Mouse (Mus musculus) hindbrain, postnatal 0 days (tissue): ENCODE data around the gene Nmi. TPM values are rescaled to one million over a fixed set of nuclear protein-coding genes. Genes with fewer than 3 reads are reported as not detected.
A peak's percentile ranks its signal among the peaks of the same experiment; 100 is the strongest.

Experiments used
- ATAC-seq: fragments of 200-750 bp; cut with Nextera tagmentation; 2 replicates; pipeline ENCODE4 v1.8.0; 2017; ENCODE audit warnings: mild to moderate bottlenecking, moderate TSS enrichment, moderate library complexity
- DNase-seq: peaks from one replicate; pipeline ENCODE4 v3.0.0-alpha.2; 2015; ENCODE audit warnings: low spot score
- H3K27ac ChIP-seq: fragments of 300-500 bp; sonication (generic); 2 replicates; pipeline ENCODE4 v1.5.1; 2014; ENCODE audit warnings: mild to moderate bottlenecking
- H3K27me3 ChIP-seq: fragments of 300-500 bp; sonication (generic); 2 replicates; pipeline ENCODE4 v1.6.1; 2014; ENCODE audit warnings: low read length, mixed read lengths; ENCODE audit not compliant: insufficient read depth
- H3K36me3 ChIP-seq: fragments of 300-500 bp; sonication (generic); 2 replicates; pipeline ENCODE4 v1.6.1; 2014; ENCODE audit warnings: low read length, mixed read lengths; ENCODE audit not compliant: insufficient read depth
- H3K4me1 ChIP-seq: fragments of 300-500 bp; sonication (generic); 2 replicates; pipeline ENCODE4 v1.6.1; 2014; ENCODE audit warnings: antibody characterized with exemption, low read length, mixed read lengths; ENCODE audit not compliant: insufficient read depth
- H3K4me2 ChIP-seq: fragments of 300-500 bp; sonication (generic); 2 replicates; pipeline ENCODE4 v1.6.1; 2014; ENCODE audit warnings: low read depth, mild to moderate bottlenecking, low read length, moderate library complexity, mixed read lengths
- H3K4me3 ChIP-seq: fragments of 300-500 bp; sonication (generic); 2 replicates; pipeline ENCODE4 v1.5.1; 2014; ENCODE audit warnings: low read length
- H3K9ac ChIP-seq: fragments of 300-500 bp; sonication (generic); replicated peaks from 2 replicates; pipeline ENCODE4 v1.6.1; 2014; ENCODE audit warnings: mild to moderate bottlenecking, low read length, moderate library complexity, mixed read lengths
- H3K9me3 ChIP-seq: fragments of 300-500 bp; sonication (generic); 2 replicates; pipeline ENCODE4 v1.6.1; 2016; ENCODE audit warnings: low read length, mixed read lengths
- CTCF ChIP-seq: IDR thresholded peaks from 2 replicates; pipeline ENCODE4 v1.5.1; 2016; ENCODE audit warnings: antibody characterized with exemption, control low read depth, low read depth
- WGBS: fragments of 180-500 bp; shearing (Covaris S2); extraction: QIAGEN DNeasy Blood & Tissue Kit; methylation state at CpG from one replicate; pipeline ENCODE4 v1.1.7; 2014; 5-methylcytosine and 5-hydroxymethylcytosine counted together
- polyA plus RNA-seq: library from polyadenylated mRNA; unstranded; fragments of >200 nt; fragmentation: Nextera tagmentation; extraction: Ambion mirVana; gene quantifications from 2 replicates; pipeline ENCODE4 v1.2.1, GENCODE M21; 2015
- total RNA-seq: library from RNA; depleted of rRNA; stranded (reverse); fragments of >200 nt; gene quantifications from 2 replicates; pipeline ENCODE4 v1.2.3, GENCODE M21; 2014

The Nmi gene
- total and polyA plus RNA-seq, 2 experiments from 2014 or later, result 1.5 to 8.3 TPM

- Histone ChIP-seq H3K27ac (no peak overlapping the region), H3K4me3 (no peak overlapping the region), H3K27me3 (no peaks in the 10 kb centered on the region), H3K4me2 (peak overlapping the region; percentile 41; the same call in 1 of the 2 replicates), H3K4me1 (no peaks in the 10 kb centered on the region), H3K36me3 (no peaks in the 10 kb centered on the region), H3K9me3 (0 out of 2 replicates have a peak, but pooled peaks cover 4% of the 10 kb centered on the region), H3K9ac (no peak overlapping the region)
- DNase-seq (peak; percentile 10), ATAC-seq (no peak)
- 31% methylated on average over 11 of the region's 11 CpGs for WGBS
- TF ChIP-seq CTCF, result no peak
These were observed 8.3 kb upstream of the Nmi start for GRCm38 (mm10) chr2:51981630-51982029.

GRCm38 (mm10) chr2:51972641-51973409 is 469 bp downstream of the Nmi start:
- H3K9me3 ChIP-seq, result no peaks in the 10 kb centered on the region
- H3K36me3 ChIP-seq, result no peaks in the 10 kb centered on the region
- no peaks in the 10 kb centered on the region for H3K4me1 ChIP-seq
- peak overlapping the region; percentile 78 for H3K27ac ChIP-seq
- H3K4me3 ChIP-seq, result peak overlapping the region; percentile 69
- peak; percentile 87 for ATAC-seq
- WGBS, result 2% methylated on average over 40 of the region's 40 CpGs
- peak overlapping the region; percentile 87 for H3K4me2 ChIP-seq
- TF ChIP-seq CTCF, result no peak
- H3K27me3 ChIP-seq, result no peaks in the 10 kb centered on the region
- peak overlapping the region; percentile 69 for H3K9ac ChIP-seq
- DNase-seq, result peak; percentile 68

GRCm38 (mm10) chr2:51972142-51972541 is 1.2 kb downstream of the Nmi start:
- DNase-seq (peak; percentile 5), ATAC-seq (peak; percentile 21; the same call in 1 of the 2 replicates)
- Histone ChIP-seq H3K36me3 (no peaks in the 10 kb centered on the region), H3K4me1 (no peaks in the 10 kb centered on the region), H3K9me3 (no peaks in the 10 kb centered on the region), H3K4me3 (peak overlapping the region; percentile 69), H3K4me2 (peak overlapping the region; percentile 87), H3K9ac (peak overlapping the region; percentile 69; the same call in 1 of the 2 replicates), H3K27me3 (no peaks in the 10 kb centered on the region), H3K27ac (0 out of 2 replicates have a peak overlapping the region, but pooled peaks have one; percentile 78)
- TF ChIP-seq CTCF, result no peak
- 54% methylated on average over 5 of the region's 5 CpGs for WGBS

GRCm38 (mm10) chr2:51970897-51971296 is 2.4 kb downstream of the Nmi start:
- no peaks in the 10 kb centered on the region for H3K4me1 ChIP-seq
- no peaks in the 10 kb centered on the region for H3K36me3 ChIP-seq
- H3K9me3 ChIP-seq, result no peaks in the 10 kb centered on the region
- ATAC-seq, result no peak
- WGBS, result 95% methylated on average over 4 of the region's 4 CpGs
- no peak overlapping the region for H3K9ac ChIP-seq
- no peak overlapping the region for H3K4me3 ChIP-seq
- no peak overlapping the region for H3K27ac ChIP-seq
- DNase-seq, result no peak
- H3K27me3 ChIP-seq, result no peaks in the 10 kb centered on the region
- no peak overlapping the region for H3K4me2 ChIP-seq
- TF ChIP-seq CTCF, result no peak

- Histone ChIP-seq H3K27ac (no peak overlapping the region), H3K36me3 (no peaks in the 10 kb centered on the region), H3K9me3 (no peaks in the 10 kb centered on the region), H3K4me2 (no peak overlapping the region), H3K27me3 (no peaks in the 10 kb centered on the region), H3K9ac (no peak overlapping the region), H3K4me1 (no peaks in the 10 kb centered on the region), H3K4me3 (no peak overlapping the region)
- WGBS, result 82% methylated on average over 3 of the region's 3 CpGs
- ATAC-seq, result no peak
- TF ChIP-seq CTCF, result no peak
- no peak for DNase-seq
These were observed 6.0 kb downstream of the Nmi start for GRCm38 (mm10) chr2:51967288-51967687.

- ATAC-seq (no peak), DNase-seq (no peak)
- TF ChIP-seq CTCF, result no peak
- H3K9me3 ChIP-seq, result no peaks in the 10 kb centered on the region
- no peaks in the 10 kb centered on the region for H3K36me3 ChIP-seq
- 85% methylated on average over 7 of the region's 7 CpGs for WGBS
- no peaks in the 10 kb centered on the region for H3K27me3 ChIP-seq
- H3K9ac ChIP-seq, result no peak overlapping the region
- H3K4me3 ChIP-seq, result no peak overlapping the region
- no peak overlapping the region for H3K4me2 ChIP-seq
- no peak overlapping the region for H3K27ac ChIP-seq
- no peaks in the 10 kb centered on the region for H3K4me1 ChIP-seq
These were observed 19.6 kb downstream of the Nmi start for GRCm38 (mm10) chr2:51953648-51954204.

- Histone ChIP-seq H3K4me2 (no peak overlapping the region), H3K9ac (no peak overlapping the region), H3K4me3 (no peak overlapping the region), H3K36me3 (no peaks in the 10 kb centered on the region), H3K9me3 (no peaks in the 10 kb centered on the region), H3K27me3 (no peaks in the 10 kb centered on the region), H3K4me1 (no peaks in the 10 kb centered on the region), H3K27ac (no peak overlapping the region)
- no peak for TF ChIP-seq CTCF
- no peak for ATAC-seq
- WGBS, result 44% methylated on average over 1 of the region's 1 CpGs
- no peak for DNase-seq
These were observed 22.4 kb downstream of the Nmi start for GRCm38 (mm10) chr2:51950876-51951275.
